Mouse (Mus musculus) embryonic stem cell, embryonic (primary cell): ENCODE results near the gene Csnk2a2.

ENCODE experiments used
- CTCF ChIA-PET, 4 experiments: fragments of 300-600 bp in 2 of 4; fragments of 350-600 bp in 2 of 4; sonication (Branson Sonifier 250); formaldehyde crosslinking; loops; one replicate each; lab custom pipeline; 2022; ENCODE audit warnings: inconsistent platforms in 2 of 4; lab: Charles Lee
- POLR2A ChIA-PET, 4 experiments: fragments of 300-600 bp in 2 of 4; fragments of 350-600 bp in 2 of 4; sonication (Branson Sonifier 250); formaldehyde crosslinking; loops; one replicate each; lab custom pipeline; 2022; ENCODE audit warnings: antibody characterized with exemption in 4 of 4, inconsistent platforms in 1 of 4; lab: Charles Lee

Csnk2a2 gene

GRCm38 (mm10) chr8:95497821-95498220 is 8.0 kb upstream of the Csnk2a2 start:
- ChIA-PET POLR2A (interaction anchor here in 1 of 4 experiments (0.7 kb wide), 1 partner anchor 9 kb away, joined by 4 read pairs; no protein-coding TSS in a partner anchor), CTCF (interaction anchor here in 3 of 4 experiments (0.6 to 1.4 kb wide), 5 partner anchors 9 to 784 kb away, joined by 3 to 7 read pairs (median 3); no protein-coding TSS in a partner anchor)

GRCm38 (mm10) chr8:95496420-95496819 is 6.6 kb upstream of the Csnk2a2 start:
- CTCF ChIA-PET, result interaction anchor here in 3 of 4 experiments (0.7 to 1.5 kb wide), 4 partner anchors 7 to 176 kb away, joined by 3 to 11 read pairs (median 4); no protein-coding TSS in a partner anchor
- POLR2A ChIA-PET, result interaction anchor here in 1 of 4 experiments (0.6 to 1.2 kb wide), 2 partner anchors 72 to 668 kb away, joined by 4 to 5 read pairs; no protein-coding TSS in a partner anchor

GRCm38 (mm10) chr8:95495444-95495843 is 5.6 kb upstream of the Csnk2a2 start:
- POLR2A ChIA-PET, result interaction anchor here in 3 of 4 experiments (0.6 to 1.2 kb wide), 5 partner anchors 9 to 844 kb away, joined by 3 to 5 read pairs (median 3); no protein-coding TSS in a partner anchor
- CTCF ChIA-PET, result interaction anchor here in 2 of 4 experiments (0.7 to 1.5 kb wide), 2 partner anchors 11 to 241 kb away, joined by 3 to 16 read pairs; no protein-coding TSS in a partner anchor

- CTCF ChIA-PET, result interaction anchor here in 1 of 4 experiments (0.6 kb wide), 1 partner anchor 115 kb away, joined by 3 read pairs; no protein-coding TSS in a partner anchor
- POLR2A ChIA-PET, result interaction anchor here in 1 of 4 experiments (0.6 to 1.2 kb wide), 6 partner anchors 10 to 1290 kb away, joined by 3 to 6 read pairs (median 4); partner anchors contain the start of gene Ccdc113
Measured at GRCm38 (mm10) chr8:95492057-95492456, 2.2 kb upstream of the Csnk2a2 start.

- CTCF ChIA-PET, result interaction anchor here (0.5 to 2.9 kb wide), 37 partner anchors 8 to 413 kb away, joined by 3 to 11 read pairs (median 3); partner anchors contain the start of genes Usb1 (in 2 of the 4), Ccdc113 (in 1 of the 4), Mmp15 (in 1 of the 4) and Setd6 (in 1 of the 4)
- POLR2A ChIA-PET, result interaction anchor here (0.6 to 3.7 kb wide), 24 partner anchors 9 to 157 kb away, joined by 3 to 15 read pairs (median 4); partner anchors contain the start of genes Usb1 (in 2 of the 4), Zfp319 (in 2 of the 4) and Ccdc113 (in 1 of the 4)
Measured at GRCm38 (mm10) chr8:95488698-95489332, 1.0 kb downstream of the Csnk2a2 start.

GRCm38 (mm10) chr8:95487800-95488697 is 1.8 kb downstream of the Csnk2a2 start:
- ChIA-PET POLR2A (interaction anchor here (0.8 to 3.7 kb wide), 21 partner anchors 10 to 336 kb away, joined by 3 to 15 read pairs (median 4); partner anchors contain the start of genes Ccdc113 (in 1 of the 4), Usb1 (in 1 of the 4) and Zfp319 (in 1 of the 4)), CTCF (interaction anchor here in 3 of 4 experiments (0.6 to 2.9 kb wide), 14 partner anchors 9 to 414 kb away, joined by 3 to 9 read pairs (median 3); partner anchors contain the start of gene Setd6 (in 1 of the 3))

GRCm38 (mm10) chr8:95470008-95470407 is 19.8 kb downstream of the Csnk2a2 start:
- CTCF ChIA-PET, result no interaction called here
- POLR2A ChIA-PET, result interaction anchor here in 2 of 4 experiments (0.6 to 4.3 kb wide), 3 partner anchors 9 to 11 kb away, joined by 3 to 18 read pairs (median 5); no protein-coding TSS in a partner anchor

GRCm38 (mm10) chr8:95468995-95469394 is 20.8 kb downstream of the Csnk2a2 start:
- POLR2A ChIA-PET, result interaction anchor here in 1 of 4 experiments (0.6 to 4.3 kb wide), 3 partner anchors 9 to 137 kb away, joined by 3 to 18 read pairs (median 18); partner anchors contain the start of genes Usb1 and Zfp319
- CTCF ChIA-PET, result interaction anchor here in 1 of 4 experiments (0.7 kb wide), 1 partner anchor 8 kb away, joined by 3 read pairs; no protein-coding TSS in a partner anchor

- POLR2A ChIA-PET, result interaction anchor here in 1 of 4 experiments (0.6 to 3.3 kb wide), 3 partner anchors 11 to 23 kb away, joined by 3 to 18 read pairs (median 3); no protein-coding TSS in a partner anchor
- CTCF ChIA-PET, result interaction anchor here in 1 of 4 experiments (1.7 kb wide), 1 partner anchor 39 kb away, joined by 4 read pairs; no protein-coding TSS in a partner anchor
Measured at GRCm38 (mm10) chr8:95466543-95466942, 23.3 kb downstream of the Csnk2a2 start.

- ChIA-PET POLR2A (interaction anchor here in 3 of 4 experiments (0.9 to 6.6 kb wide), 6 partner anchors 10 to 100 kb away, joined by 3 to 31 read pairs (median 3); no protein-coding TSS in a partner anchor), CTCF (interaction anchor here in 3 of 4 experiments (0.6 to 1.7 kb wide), 8 partner anchors 25 to 471 kb away, joined by 3 to 5 read pairs (median 4); no protein-coding TSS in a partner anchor)
Measured at GRCm38 (mm10) chr8:95452518-95452917, 37.3 kb downstream of the Csnk2a2 start.

GRCm38 (mm10) chr8:95450271-95450670 is 39.6 kb downstream of the Csnk2a2 start:
- CTCF ChIA-PET, result interaction anchor here in 1 of 4 experiments (1.0 kb wide), 1 partner anchor 23 kb away, joined by 3 read pairs; no protein-coding TSS in a partner anchor
- POLR2A ChIA-PET, result interaction anchor here in 2 of 4 experiments (0.6 to 2.8 kb wide), 7 partner anchors 9 to 118 kb away, joined by 3 to 8 read pairs (median 3); partner anchors contain the start of genes Cfap20 (in 1 of the 2) and Usb1 (in 1 of the 2)

GRCm38 (mm10) chr8:95447661-95448060 is 42.2 kb downstream of the Csnk2a2 start:
- CTCF ChIA-PET, result no interaction called here
- POLR2A ChIA-PET, result interaction anchor here in 1 of 4 experiments (2.8 kb wide), 1 partner anchor 13 kb away, joined by 8 read pairs; the partner anchor contains the start of gene Cfap20

- CTCF ChIA-PET, result interaction anchor here in 1 of 4 experiments (1.1 kb wide), 1 partner anchor 44 kb away, joined by 3 read pairs; no protein-coding TSS in a partner anchor
- POLR2A ChIA-PET, result interaction anchor here in 1 of 4 experiments (1.1 to 6.1 kb wide), 3 partner anchors 10 to 44 kb away, joined by 4 to 31 read pairs (median 7); no protein-coding TSS in a partner anchor
Measured at GRCm38 (mm10) chr8:95445042-95445441, 44.8 kb downstream of the Csnk2a2 start.

- ChIA-PET POLR2A (interaction anchor here in 2 of 4 experiments (1.0 to 6.1 kb wide), 5 partner anchors 8 to 14 kb away, joined by 3 to 31 read pairs (median 5); no protein-coding TSS in a partner anchor), CTCF (no interaction called here)
Measured at GRCm38 (mm10) chr8:95441491-95442039, 48.3 kb downstream of the Csnk2a2 start.

- CTCF ChIA-PET, result interaction anchor here (0.6 to 1.2 kb wide), 4 partner anchors 13 to 110 kb away, joined by 3 to 4 read pairs (median 4); no protein-coding TSS in a partner anchor
- POLR2A ChIA-PET, result interaction anchor here in 2 of 4 experiments (0.8 to 6.1 kb wide), 6 partner anchors 10 to 23 kb away, joined by 3 to 31 read pairs (median 4); no protein-coding TSS in a partner anchor
Measured at GRCm38 (mm10) chr8:95440168-95440709, 49.6 kb downstream of the Csnk2a2 start.

- ChIA-PET POLR2A (interaction anchor here in 2 of 4 experiments (0.8 to 1.9 kb wide), 4 partner anchors 10 to 94 kb away, joined by 3 to 5 read pairs (median 4); partner anchors contain the start of gene Ccdc113 (in 1 of the 2)), CTCF (interaction anchor here in 2 of 4 experiments (1.0 to 1.2 kb wide), 2 partner anchors 12 kb away, joined by 3 to 4 read pairs; no protein-coding TSS in a partner anchor)
Measured at GRCm38 (mm10) chr8:95439421-95439820, 50.4 kb downstream of the Csnk2a2 start.
